Mouse (Mus musculus) thymus, adult 2 months (tissue): ENCODE data around the gene Gosr2.

Experiments used
- CTCF ChIP-seq: fragments of 200-500 bp; IDR thresholded peaks from 2 replicates; pipeline ENCODE4 v1.5.1; 2012; ENCODE audit warnings: mild to moderate bottlenecking, control low read depth, low read length, moderate library complexity, borderline replicate concordance; ENCODE audit not compliant: control insufficient read depth, poor library complexity, insufficient read depth; ENCODE audit errors: extremely low read depth
- POLR2A ChIP-seq: fragments of 200-500 bp; IDR thresholded peaks from 2 replicates; pipeline ENCODE4 v1.6.1; 2012; ENCODE audit warnings: mild to moderate bottlenecking, low read length, control low read depth, moderate library complexity; ENCODE audit not compliant: control insufficient read depth, poor library complexity, insufficient read depth; ENCODE audit errors: extremely low read depth

GRCm38 (mm10) chr11:103634806-103635205 is 62.9 kb downstream of the Gosr2 start:
- TF ChIP-seq CTCF: no peak
- TF ChIP-seq POLR2A: no peak
